Mouse (Mus musculus): ENCODE results near the gene Msl1. TPM values are rescaled to one million over a fixed set of nuclear protein-coding genes. Genes with fewer than 3 reads are reported as not detected.

Msl1 gene
- 10 to 100 TPM; 19.9 to 22.0 TPM for polyA plus RNA-seq (2017; shearing (Covaris generic))

- ATAC-seq = peak; percentile 46
Measured at GRCm38 (mm10) chr11:98795015-98795713, at the start of gene Msl1. Gene Msl1 (plus strand): TSS chr11:98795516.

DNA sequence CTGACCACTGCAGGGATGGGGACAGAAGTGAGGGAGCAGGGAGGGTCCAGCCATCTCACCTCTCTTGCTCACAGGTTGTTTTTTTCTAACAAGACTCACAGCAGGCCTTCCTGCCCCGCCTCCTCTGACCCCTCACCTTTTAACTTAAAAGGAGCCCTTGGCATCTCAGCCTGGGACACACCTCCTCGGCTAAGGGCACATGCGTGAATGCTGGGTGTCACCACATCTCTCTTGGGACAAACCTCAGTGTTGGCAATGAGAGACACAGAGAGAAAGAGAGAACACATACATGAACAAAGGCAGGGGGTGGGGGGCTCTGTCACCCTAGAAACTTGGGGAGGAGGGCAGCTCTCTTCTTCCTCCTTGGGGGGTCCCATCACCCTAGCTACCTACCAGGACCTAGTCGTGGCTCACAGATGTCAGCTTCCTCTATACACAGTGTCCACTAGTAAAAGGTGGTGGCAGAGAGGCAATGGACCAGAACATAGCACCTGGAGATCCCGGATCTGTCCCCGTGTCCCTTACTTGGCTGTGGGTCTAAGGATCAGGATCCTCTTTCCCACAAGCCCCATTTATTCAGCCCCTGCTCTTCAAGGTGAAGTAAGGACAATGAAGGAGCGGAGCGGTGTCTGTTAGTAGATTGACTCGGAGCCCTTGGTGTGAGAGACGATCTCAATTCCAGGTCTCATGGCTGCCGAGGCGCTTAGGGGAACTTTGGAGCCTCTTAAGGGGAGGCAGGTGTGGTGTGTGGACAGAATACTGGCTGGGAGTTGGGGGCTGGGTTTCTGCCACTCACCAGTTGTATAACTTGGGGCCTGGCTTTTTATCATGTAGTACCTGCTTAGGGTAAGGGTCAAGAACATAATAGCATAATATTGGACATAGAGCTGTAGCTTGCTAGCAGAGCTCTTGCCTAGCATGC lies 49.1 kb upstream of the Msl1 start:
- ATAC-seq = no peak

DNA sequence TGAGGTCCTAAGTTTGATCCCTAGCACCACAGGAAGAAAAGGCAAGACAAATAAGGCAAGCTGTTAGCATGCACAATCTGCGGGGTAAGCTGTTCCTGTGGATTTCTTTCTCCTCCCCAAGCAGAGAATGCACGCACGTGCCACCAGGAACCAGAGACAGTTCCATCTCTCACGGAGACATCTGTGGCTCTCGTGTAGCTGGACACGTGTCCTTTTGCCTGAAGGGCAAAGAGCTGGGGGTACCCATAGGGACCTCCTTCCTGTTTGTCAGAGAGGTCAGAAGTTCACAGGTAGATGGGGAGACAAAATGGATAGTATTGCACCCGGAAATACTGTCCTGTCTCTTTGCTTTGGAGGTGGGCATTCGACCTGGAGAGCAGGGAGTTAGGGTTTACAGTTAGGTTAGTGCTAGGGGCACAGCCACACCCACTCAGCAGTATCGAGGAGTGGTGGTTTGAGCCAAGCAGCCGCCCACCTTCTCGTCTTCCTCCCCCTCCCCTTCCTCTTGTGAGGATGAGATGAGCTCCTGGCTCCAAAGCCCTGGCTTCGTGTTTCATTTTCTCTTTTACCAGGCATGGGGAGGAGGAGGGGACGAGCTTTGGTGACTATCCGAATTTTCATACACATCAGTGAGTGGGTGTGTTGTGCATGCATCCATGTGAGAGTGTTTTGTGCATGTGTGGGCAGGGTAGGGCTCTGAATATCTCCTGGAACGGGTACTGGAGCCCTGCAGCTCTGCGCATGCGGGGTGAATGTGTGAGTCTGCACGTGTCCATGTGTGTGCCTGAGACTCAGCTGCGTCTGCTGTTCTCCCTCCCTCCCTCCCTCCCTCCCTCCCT lies 48.2 kb upstream of the Msl1 start:
- peak; percentile 62 for ATAC-seq

GRCm38 (mm10) chr11:98747804-98748505 lies 47.4 kb upstream of the Msl1 start:
- peak; percentile 29 for ATAC-seq

DNA sequence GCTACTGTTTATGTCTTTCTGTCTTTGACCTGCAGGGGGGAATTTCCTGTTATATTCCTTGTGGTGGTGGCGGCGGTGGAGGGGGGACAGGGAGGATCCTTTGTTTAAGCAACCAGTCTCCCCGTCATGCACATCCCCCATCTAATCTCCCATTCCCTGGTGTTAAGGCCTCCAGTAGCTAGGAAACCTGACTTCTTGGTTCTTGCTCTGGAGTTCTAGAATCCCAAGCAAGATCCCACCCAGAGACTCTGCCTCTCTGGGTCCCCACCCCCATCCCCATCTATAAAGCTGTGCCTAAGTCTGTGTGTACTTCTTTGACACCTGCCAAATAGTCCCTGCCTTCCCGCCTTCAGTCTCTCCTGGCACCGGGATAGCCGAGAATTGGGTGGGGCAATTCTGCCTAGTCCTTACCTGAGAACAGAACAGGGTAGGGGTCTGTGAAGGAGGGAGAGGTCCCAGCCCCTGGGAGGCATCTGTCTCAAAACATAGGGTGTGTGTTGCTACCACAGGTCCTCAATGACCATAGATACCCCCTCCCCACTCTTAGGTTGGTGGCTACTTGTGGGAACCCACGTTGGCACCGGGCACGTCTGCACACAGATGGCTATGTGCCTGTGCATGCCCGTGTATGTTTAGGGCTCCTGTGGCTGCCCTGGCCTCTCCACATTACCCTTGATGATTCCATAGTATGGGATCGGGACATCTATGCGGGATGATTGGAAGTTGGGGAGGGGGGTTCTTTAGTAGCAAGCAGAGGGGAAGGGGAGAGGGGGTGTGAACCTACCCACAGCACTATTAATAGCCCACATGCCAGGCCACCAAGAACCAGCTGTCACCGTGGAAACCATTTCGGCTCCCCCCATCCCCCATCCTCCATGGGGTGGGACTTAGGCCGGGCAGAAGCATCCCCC lies 46.6 kb upstream of the Msl1 start:
- ATAC-seq = no peak

- no peak for ATAC-seq
Measured at GRCm38 (mm10) chr11:98749716-98750115, 45.6 kb upstream of the Msl1 start.

GRCm38 (mm10) chr11:98750351-98751201 lies 44.7 kb upstream of the Msl1 start:
- no peak for ATAC-seq

GRCm38 (mm10) chr11:98751221-98751782 lies 44.0 kb upstream of the Msl1 start:
- ATAC-seq = no peak

- ATAC-seq = no peak
Measured at GRCm38 (mm10) chr11:98752562-98753140, 42.7 kb upstream of the Msl1 start.

DNA sequence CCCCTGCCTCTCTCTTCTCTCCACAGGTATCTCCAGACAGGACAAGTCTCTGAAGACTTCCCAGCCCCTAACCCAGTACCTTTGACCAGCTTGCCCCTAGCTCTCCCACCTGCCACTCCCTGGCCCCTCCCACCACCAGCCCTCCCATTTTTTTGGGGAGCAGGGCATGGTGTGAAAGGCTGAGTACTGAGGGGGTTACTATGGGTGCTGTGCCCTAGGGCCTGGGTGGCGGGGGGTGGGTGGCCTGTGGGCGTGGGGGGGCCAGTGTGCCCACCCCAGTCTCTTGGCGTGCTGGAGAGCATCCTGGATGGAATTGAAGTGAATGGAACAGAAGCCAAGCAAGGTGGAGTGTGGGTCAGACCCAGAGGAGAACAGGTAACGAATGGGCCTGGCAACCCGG lies 42.1 kb upstream of the Msl1 start:
- ATAC-seq = no peak

- ATAC-seq = no peak
Measured at GRCm38 (mm10) chr11:98754151-98754620, 41.1 kb upstream of the Msl1 start.

GRCm38 (mm10) chr11:98754621-98755181 lies 40.6 kb upstream of the Msl1 start:
- peak; percentile 40 for ATAC-seq

DNA sequence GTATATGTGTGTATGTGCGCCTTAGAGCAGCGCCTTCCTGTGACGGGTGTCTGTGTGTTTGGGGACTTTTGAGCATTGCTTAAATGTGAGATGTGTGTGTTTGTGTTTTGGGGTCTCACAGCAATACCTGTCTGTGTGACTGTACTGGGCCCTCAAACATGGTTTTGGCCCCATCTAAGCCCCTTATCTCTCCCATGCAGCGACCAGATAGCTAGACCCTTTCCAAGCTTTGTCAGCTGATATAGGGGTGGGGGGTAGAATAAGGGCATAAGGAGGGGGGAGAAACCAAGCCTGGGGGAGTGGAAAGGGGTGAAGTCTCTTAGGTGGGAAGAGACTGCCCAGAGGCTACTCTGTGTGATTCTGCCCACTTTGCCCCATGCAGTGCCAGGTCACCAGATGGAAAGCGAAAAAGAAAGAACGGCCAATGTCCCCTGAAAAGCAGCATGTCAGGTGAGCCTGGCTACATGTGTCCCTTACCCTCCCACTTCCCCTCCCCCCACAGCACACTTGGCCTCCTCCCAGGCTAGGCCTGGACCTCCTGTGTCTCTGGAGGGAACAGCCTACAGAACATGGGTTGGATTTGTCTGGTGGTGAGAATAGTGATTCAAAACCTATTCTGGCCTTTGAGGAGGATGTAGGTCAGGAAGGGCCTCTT lies 39.5 kb upstream of the Msl1 start:
- no peak for ATAC-seq

DNA sequence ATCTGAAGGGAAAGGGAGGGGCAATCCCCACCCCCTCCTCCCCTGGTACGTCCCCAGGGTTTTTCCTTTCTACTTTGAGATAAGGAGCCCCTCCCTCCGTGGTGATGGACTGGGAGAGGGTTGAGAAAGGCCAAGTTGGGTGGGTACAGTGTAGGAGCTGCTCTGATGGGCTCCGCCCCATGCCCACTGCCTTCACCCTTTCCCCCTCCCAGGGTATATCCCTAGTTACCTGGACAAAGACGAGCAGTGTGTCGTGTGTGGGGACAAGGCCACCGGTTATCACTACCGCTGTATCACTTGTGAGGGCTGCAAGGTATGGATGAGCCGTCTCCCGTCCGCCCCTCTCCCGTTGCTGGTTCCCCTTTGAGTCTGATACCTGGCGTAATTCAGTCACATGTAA lies 38.6 kb upstream of the Msl1 start:
- ATAC-seq = no peak

DNA sequence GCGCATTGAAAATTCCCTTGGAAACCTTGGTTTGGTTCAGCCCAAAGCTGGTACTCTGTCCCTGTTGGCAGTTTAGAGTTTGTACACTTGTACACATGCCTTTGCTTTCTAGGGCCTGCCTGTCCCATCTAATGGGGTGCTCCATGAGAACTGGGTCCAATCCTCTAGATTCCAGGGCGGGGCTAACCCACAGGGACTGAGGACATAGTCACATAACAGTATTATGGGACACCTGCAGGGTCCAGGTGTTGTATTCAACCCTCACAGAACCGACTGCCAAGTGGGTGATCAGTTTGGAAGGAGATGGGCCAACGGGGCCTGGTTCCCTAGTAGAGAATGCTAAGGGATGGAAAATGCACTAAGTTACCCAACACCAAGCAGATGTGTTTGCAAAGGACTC lies 33.4 kb upstream of the Msl1 start:
- no peak for ATAC-seq

GRCm38 (mm10) chr11:98762756-98763501 lies 32.4 kb upstream of the Msl1 start:
- no peak for ATAC-seq

GRCm38 (mm10) chr11:98763502-98763861 lies 31.8 kb upstream of the Msl1 start:
- ATAC-seq = no peak

DNA sequence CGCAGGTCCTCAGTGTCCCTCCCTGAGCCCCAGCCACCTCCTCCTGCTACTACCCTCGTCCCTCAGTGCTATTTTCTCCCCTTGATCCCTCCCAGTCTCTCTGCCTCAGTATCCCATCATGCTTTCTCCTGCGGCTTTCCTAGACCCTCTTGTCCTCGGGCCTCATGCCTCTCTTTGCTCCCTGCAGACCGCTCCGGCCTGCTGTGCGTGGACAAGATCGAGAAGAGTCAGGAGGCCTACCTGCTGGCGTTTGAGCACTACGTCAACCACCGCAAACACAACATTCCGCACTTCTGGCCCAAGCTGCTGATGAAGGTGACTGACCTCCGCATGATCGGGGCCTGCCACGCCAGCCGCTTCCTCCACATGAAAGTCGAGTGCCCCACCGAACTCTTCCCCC lies 31.2 kb upstream of the Msl1 start:
- no peak for ATAC-seq
